Mouse (Mus musculus) embryo, embryonic 11 days (tissue): ENCODE measurements around the gene Ppara.

Experiments
- DNase-seq: peaks from one replicate; pipeline ENCODE4 v3.0.0-alpha.2; 2015

Gene Ppara

GRCm38 (mm10) chr15:85809091-85809490, 74.3 kb downstream of the Ppara start:
- DNase-seq: no peak

- no peak for DNase-seq
These were observed 75.7 kb downstream of the Ppara start for GRCm38 (mm10) chr15:85810462-85810805.

- peak; percentile 41 for DNase-seq
These were observed 76.2 kb downstream of the Ppara start for GRCm38 (mm10) chr15:85810806-85811521.

- DNase-seq: peak; percentile 97
These were observed 76.9 kb downstream of the Ppara start, which contains the start of gene Cdpf1 for GRCm38 (mm10) chr15:85811535-85812277. Gene Cdpf1 (minus strand): TSS chr15:85811697.

GRCm38 (mm10) chr15:85813428-85813827, 78.6 kb downstream of the Ppara start:
- DNase-seq: no peak

- peak; percentile 73 for DNase-seq
These were observed 86.6 kb downstream of the Ppara start, which contains the start of gene Pkdrej for GRCm38 (mm10) chr15:85821203-85822010. Gene Pkdrej (minus strand): TSS chr15:85821734.

GRCm38 (mm10) chr15:85822011-85822359, 87.2 kb downstream of the Ppara start:
- peak; percentile 47 for DNase-seq

- no peak for DNase-seq
These were observed 91.9 kb downstream of the Ppara start for GRCm38 (mm10) chr15:85826676-85827075.

- DNase-seq: no peak
These were observed 93.3 kb downstream of the Ppara start for GRCm38 (mm10) chr15:85828071-85828470.

- no peak for DNase-seq
These were observed 94.7 kb downstream of the Ppara start for GRCm38 (mm10) chr15:85829470-85829869.

GRCm38 (mm10) chr15:85831954-85832590, 97.3 kb downstream of the Ppara start, which contains the start of gene Ttc38:
Gene Ttc38 (plus strand): TSS chr15:85832306.
- DNase-seq: peak; percentile 88

- no peak for DNase-seq
These were observed 97.8 kb downstream of the Ppara start for GRCm38 (mm10) chr15:85832599-85832998.

GRCm38 (mm10) chr15:85835335-85835734, 100.6 kb downstream of the Ppara start:
- DNase-seq: no peak

GRCm38 (mm10) chr15:85836887-85837286, 102.1 kb downstream of the Ppara start:
- no peak for DNase-seq

- DNase-seq: peak; percentile 31
These were observed 106.2 kb downstream of the Ppara start for GRCm38 (mm10) chr15:85840983-85841382.

- DNase-seq: no peak
These were observed 107.1 kb downstream of the Ppara start for GRCm38 (mm10) chr15:85841796-85842360.

- no peak for DNase-seq
These were observed 110.3 kb downstream of the Ppara start for GRCm38 (mm10) chr15:85845071-85845470.

GRCm38 (mm10) chr15:85851656-85852392, 117.0 kb downstream of the Ppara start:
- no peak for DNase-seq
